Mouse (Mus musculus): Measurements from ENCODE around the gene 1700019N19Rik. TPM values are rescaled to one million over a fixed set of nuclear protein-coding genes. Genes with fewer than 3 reads are reported as not detected.

The 1700019N19Rik gene
- polyA plus RNA-seq, 1 experiment = 0.35 TPM

GRCm38 (mm10) chr19:58762316-58762715, 31.9 kb downstream of the 1700019N19Rik start:
- no peak for DNase-seq
- H3K4me1 ChIP-seq (replicated peaks; ENCODE audit: control insufficient read depth, insufficient read depth, low read length) = no peaks in the 10 kb centered on the region
- H3K27me3 ChIP-seq (ENCODE audit: control insufficient read depth, insufficient read depth, low read length) = no peaks in the 10 kb centered on the region
- no peaks in the 10 kb centered on the region for H3K36me3 ChIP-seq (ENCODE audit: control insufficient read depth, insufficient read depth, low read length)
- no peak overlapping the region for H3K27ac ChIP-seq (ENCODE audit: control insufficient read depth, insufficient read depth, low read length)
- TF ChIP-seq POLR2A (IDR thresholded peaks at IDR 0.05; ENCODE audit: control insufficient read depth, extremely low read depth, insufficient read depth, low read length, poor library complexity) (no peak), CTCF (IDR thresholded peaks at IDR 0.05; ENCODE audit: borderline replicate concordance, control insufficient read depth, extremely low read depth, insufficient read depth, low read length, poor library complexity) (no peak)
- 31% methylated on average over 6 of the region's 6 CpGs for WGBS
- no peak overlapping the region for H3K4me3 ChIP-seq (ENCODE audit: control insufficient read depth, insufficient read depth, low read length)

GRCm38 (mm10) chr19:58759423-58759822, 34.8 kb downstream of the 1700019N19Rik start, which contains the start of gene Pnliprp2:
Pnliprp2 (plus strand) TSS chr19:58759719.
- no peaks in the 10 kb centered on the region for H3K27me3 ChIP-seq (ENCODE audit: control insufficient read depth, insufficient read depth, low read length)
- H3K27ac ChIP-seq (ENCODE audit: control insufficient read depth, insufficient read depth, low read length) = no peak within 1 kb of the TSS
- TF ChIP-seq POLR2A (IDR thresholded peaks at IDR 0.05; ENCODE audit: control insufficient read depth, extremely low read depth, insufficient read depth, low read length, poor library complexity) (no peak), CTCF (IDR thresholded peaks at IDR 0.05; ENCODE audit: borderline replicate concordance, control insufficient read depth, extremely low read depth, insufficient read depth, low read length, poor library complexity) (no peak)
- H3K4me1 ChIP-seq (replicated peaks; ENCODE audit: control insufficient read depth, insufficient read depth, low read length) = no peaks in the 10 kb centered on the region
- whole genome bisulfite sequencing = 70% methylated on average over 9 of the region's 9 CpGs
- H3K36me3 ChIP-seq (ENCODE audit: control insufficient read depth, insufficient read depth, low read length) = no peaks in the 10 kb centered on the region
- H3K4me3 ChIP-seq (ENCODE audit: control insufficient read depth, insufficient read depth, low read length) = no peak within 1 kb of the TSS
- DNase-seq = no peak

- Histone ChIP-seq H3K27ac (ENCODE audit: control insufficient read depth, insufficient read depth, low read length) (no peak overlapping the region), H3K4me1 (replicated peaks; ENCODE audit: control insufficient read depth, insufficient read depth, low read length) (no peaks in the 10 kb centered on the region), H3K27me3 (ENCODE audit: control insufficient read depth, insufficient read depth, low read length) (no peaks in the 10 kb centered on the region), H3K4me3 (ENCODE audit: control insufficient read depth, insufficient read depth, low read length) (no peak overlapping the region), H3K36me3 (ENCODE audit: control insufficient read depth, insufficient read depth, low read length) (no peaks in the 10 kb centered on the region)
- no peak for TF ChIP-seq CTCF (IDR thresholded peaks at IDR 0.05; ENCODE audit: borderline replicate concordance, control insufficient read depth, extremely low read depth, insufficient read depth, low read length, poor library complexity)
- TF ChIP-seq POLR2A (IDR thresholded peaks at IDR 0.05; ENCODE audit: control insufficient read depth, extremely low read depth, insufficient read depth, low read length, poor library complexity) = no peak
- DNase-seq = no peak
- 98% methylated on average over 4 of the region's 4 CpGs for WGBS
These were observed 35.4 kb downstream of the 1700019N19Rik start for GRCm38 (mm10) chr19:58758871-58759270.

GRCm38 (mm10) chr19:58751504-58751903, 42.8 kb downstream of the 1700019N19Rik start:
- Histone ChIP-seq H3K4me1 (replicated peaks; ENCODE audit: control insufficient read depth, insufficient read depth, low read length) (no peaks in the 10 kb centered on the region), H3K4me3 (ENCODE audit: control insufficient read depth, insufficient read depth, low read length) (no peak overlapping the region), H3K27ac (ENCODE audit: control insufficient read depth, insufficient read depth, low read length) (no peak overlapping the region), H3K27me3 (ENCODE audit: control insufficient read depth, insufficient read depth, low read length) (no peaks in the 10 kb centered on the region), H3K36me3 (ENCODE audit: control insufficient read depth, insufficient read depth, low read length) (no peaks in the 10 kb centered on the region)
- 66% methylated on average over 2 of the region's 2 CpGs for WGBS
- no peak for DNase-seq
- TF ChIP-seq POLR2A (IDR thresholded peaks at IDR 0.05; ENCODE audit: control insufficient read depth, extremely low read depth, insufficient read depth, low read length, poor library complexity) (no peak), CTCF (IDR thresholded peaks at IDR 0.05; ENCODE audit: borderline replicate concordance, control insufficient read depth, extremely low read depth, insufficient read depth, low read length, poor library complexity) (no peak)

- DNase-seq = no peak
- WGBS = 78% methylated on average over 2 of the region's 2 CpGs
These were observed 43.4 kb downstream of the 1700019N19Rik start for GRCm38 (mm10) chr19:58750822-58751221.

GRCm38 (mm10) chr19:58747498-58748000, 46.7 kb downstream of the 1700019N19Rik start:
- no peak for TF ChIP-seq POLR2A (IDR thresholded peaks at IDR 0.05; ENCODE audit: control insufficient read depth, extremely low read depth, insufficient read depth, low read length, poor library complexity)
- TF ChIP-seq CTCF (IDR thresholded peaks at IDR 0.05; ENCODE audit: borderline replicate concordance, control insufficient read depth, extremely low read depth, insufficient read depth, low read length, poor library complexity) = no peak
- Histone ChIP-seq H3K27me3 (ENCODE audit: control insufficient read depth, insufficient read depth, low read length) (no peaks in the 10 kb centered on the region), H3K27ac (ENCODE audit: control insufficient read depth, insufficient read depth, low read length) (no peak overlapping the region), H3K4me1 (replicated peaks; ENCODE audit: control insufficient read depth, insufficient read depth, low read length) (no peaks in the 10 kb centered on the region), H3K4me3 (ENCODE audit: control insufficient read depth, insufficient read depth, low read length) (no peak overlapping the region), H3K36me3 (ENCODE audit: control insufficient read depth, insufficient read depth, low read length) (no peaks in the 10 kb centered on the region)
- DNase-seq = no peak
- WGBS = 91% methylated on average over 9 of the region's 9 CpGs

More at GRCm38 (mm10) chr19:58750822-58751221, 43.4 kb downstream of the 1700019N19Rik start:
- no peaks in the 10 kb centered on the region for H3K4me1 ChIP-seq (replicated peaks; ENCODE audit: control insufficient read depth, insufficient read depth, low read length)
- H3K4me3 ChIP-seq (ENCODE audit: control insufficient read depth, insufficient read depth, low read length) = no peak overlapping the region
- H3K27me3 ChIP-seq (ENCODE audit: control insufficient read depth, insufficient read depth, low read length) = no peaks in the 10 kb centered on the region
- no peaks in the 10 kb centered on the region for H3K36me3 ChIP-seq (ENCODE audit: control insufficient read depth, insufficient read depth, low read length)
- no peak for TF ChIP-seq CTCF (IDR thresholded peaks at IDR 0.05; ENCODE audit: borderline replicate concordance, control insufficient read depth, extremely low read depth, insufficient read depth, low read length, poor library complexity)
- TF ChIP-seq POLR2A (IDR thresholded peaks at IDR 0.05; ENCODE audit: control insufficient read depth, extremely low read depth, insufficient read depth, low read length, poor library complexity) = no peak
- no peak overlapping the region for H3K27ac ChIP-seq (ENCODE audit: control insufficient read depth, insufficient read depth, low read length)

GRCm38 (mm10) chr19:58743736-58744135, 50.5 kb downstream of the 1700019N19Rik start:
- Histone ChIP-seq H3K4me3 (ENCODE audit: control insufficient read depth, insufficient read depth, low read length) (no peak overlapping the region), H3K27me3 (ENCODE audit: control insufficient read depth, insufficient read depth, low read length) (no peaks in the 10 kb centered on the region), H3K4me1 (replicated peaks; ENCODE audit: control insufficient read depth, insufficient read depth, low read length) (no peaks in the 10 kb centered on the region), H3K36me3 (ENCODE audit: control insufficient read depth, insufficient read depth, low read length) (no peaks in the 10 kb centered on the region), H3K27ac (ENCODE audit: control insufficient read depth, insufficient read depth, low read length) (no peak overlapping the region)
- TF ChIP-seq POLR2A (IDR thresholded peaks at IDR 0.05; ENCODE audit: control insufficient read depth, extremely low read depth, insufficient read depth, low read length, poor library complexity) = no peak
- no peak for TF ChIP-seq CTCF (IDR thresholded peaks at IDR 0.05; ENCODE audit: borderline replicate concordance, control insufficient read depth, extremely low read depth, insufficient read depth, low read length, poor library complexity)
- 29% methylated on average over 4 of the region's 4 CpGs for WGBS
- DNase-seq = no peak

Measured in thymus, adult 2 months (tissue).